Mouse (Mus musculus) frontal cortex, adult (tissue): ENCODE data around the gene Cntln.

Source experiments
- ATAC-seq: cut with Nextera tagmentation; 2 replicates; pipeline ENCODE4 v1.9.2; 2017; ENCODE audit warnings: mild to moderate bottlenecking, moderate library complexity, mixed read lengths; ENCODE audit not compliant: low TSS enrichment

Gene Cntln

DNA sequence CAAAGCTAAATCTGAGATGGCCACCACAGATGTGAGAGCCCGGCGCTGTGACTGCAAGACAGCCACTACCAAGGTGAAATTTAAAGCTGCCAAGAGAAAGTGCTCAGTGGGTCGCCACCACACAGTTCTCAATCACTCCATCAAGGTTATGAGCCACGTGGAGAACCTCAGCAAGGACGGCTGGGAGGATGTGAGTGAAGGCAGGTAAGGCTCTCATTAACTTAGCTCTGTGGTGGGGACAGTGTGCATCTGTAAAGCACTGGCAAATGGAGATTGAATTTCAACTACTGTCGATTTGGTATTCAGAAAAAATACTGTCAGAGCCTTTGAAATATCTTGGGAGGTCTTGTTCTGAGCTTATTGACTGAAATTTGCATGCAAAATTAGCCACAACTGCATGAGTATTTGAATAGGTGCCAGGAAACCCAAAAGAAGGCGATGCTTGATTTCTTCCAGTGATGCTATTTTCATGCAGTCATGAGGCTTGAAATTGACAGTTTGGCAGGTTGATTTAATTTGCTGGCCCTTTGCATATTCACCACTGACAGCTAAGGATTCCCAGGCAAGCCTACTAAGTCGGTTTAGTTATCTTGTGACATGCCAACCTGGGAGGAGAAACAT, 165.9 kb downstream of the Cntln start:
- peak; percentile 14; the same call in 1 of the 2 replicates for ATAC-seq

DNA sequence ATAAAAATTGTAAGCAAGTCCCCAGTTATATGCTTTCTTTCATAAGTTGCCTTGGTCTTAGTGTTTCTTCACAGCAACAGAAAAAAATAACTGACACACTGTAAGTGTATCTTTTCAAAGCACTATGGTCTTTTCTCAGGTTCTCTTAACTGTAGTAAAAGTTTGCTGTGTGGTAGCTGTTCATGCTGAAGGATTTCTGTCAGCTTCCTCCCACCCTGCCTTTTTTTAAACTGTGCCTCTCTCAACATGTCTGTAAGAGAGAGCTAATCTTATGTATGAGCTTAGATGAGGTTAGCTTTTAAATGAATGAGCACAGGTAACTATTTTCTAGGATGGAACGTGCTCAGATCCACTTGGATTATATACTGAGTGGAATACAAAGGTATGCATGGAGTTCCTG, 170.5 kb downstream of the Cntln start:
- ATAC-seq, result peak; percentile 78

DNA sequence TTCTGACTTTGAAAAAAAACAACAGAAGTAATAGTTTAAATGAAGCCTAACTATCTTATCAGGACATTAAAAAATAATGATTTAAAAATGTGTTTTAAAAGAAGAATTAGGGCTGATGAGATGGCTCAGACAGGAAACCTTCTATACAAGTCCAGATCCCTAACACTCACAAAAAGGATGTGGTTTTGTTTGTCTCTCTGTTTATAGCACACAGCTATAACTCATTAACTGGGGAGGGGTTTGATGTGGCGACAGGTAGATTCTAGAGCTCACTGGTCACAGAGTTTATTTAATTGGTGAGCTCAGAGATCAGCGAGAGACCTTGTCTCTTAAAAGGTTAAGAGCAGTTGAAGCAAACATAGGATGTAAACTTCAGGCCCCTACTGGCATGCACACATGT, 175.5 kb downstream of the Cntln start:
- no peak for ATAC-seq

DNA sequence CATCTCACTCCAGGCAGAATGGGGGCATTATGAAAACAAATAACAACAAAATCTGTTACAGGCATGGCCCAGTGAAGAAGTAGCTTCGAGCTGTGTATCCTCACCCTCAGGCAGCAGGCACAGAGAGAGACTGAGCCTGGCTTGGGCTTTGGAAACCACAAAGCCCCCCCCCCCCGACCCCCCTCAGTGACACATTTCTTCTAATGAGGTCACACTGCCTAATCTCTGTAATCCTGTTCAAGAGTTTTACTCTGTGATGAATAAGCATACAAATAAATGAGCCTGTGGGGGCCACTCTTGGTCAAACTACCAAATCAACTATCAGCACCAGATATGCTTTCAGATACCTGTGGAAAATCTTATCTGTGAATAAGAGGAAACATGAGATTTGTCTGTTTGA, 177.6 kb downstream of the Cntln start:
- no peak for ATAC-seq

DNA sequence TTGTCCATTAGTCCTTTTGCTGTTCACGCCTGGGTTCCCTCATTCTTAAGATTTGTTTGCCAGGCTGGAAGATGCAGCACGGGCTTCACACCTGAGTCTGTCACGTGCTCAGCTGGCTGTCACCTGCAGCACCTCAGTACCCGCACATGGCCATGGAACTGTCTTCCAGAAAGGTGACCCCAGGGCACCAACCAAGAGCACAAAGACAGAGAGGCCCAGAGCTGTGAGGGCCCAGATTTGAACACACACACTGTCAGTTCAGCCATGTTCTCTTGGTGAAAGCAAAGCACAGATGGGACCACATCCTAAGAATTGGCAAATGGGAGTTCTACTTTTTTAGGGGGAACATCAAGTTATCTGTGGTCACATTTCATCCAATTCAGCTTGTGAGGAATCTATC, 211.9 kb downstream of the Cntln start:
- ATAC-seq, result no peak

DNA sequence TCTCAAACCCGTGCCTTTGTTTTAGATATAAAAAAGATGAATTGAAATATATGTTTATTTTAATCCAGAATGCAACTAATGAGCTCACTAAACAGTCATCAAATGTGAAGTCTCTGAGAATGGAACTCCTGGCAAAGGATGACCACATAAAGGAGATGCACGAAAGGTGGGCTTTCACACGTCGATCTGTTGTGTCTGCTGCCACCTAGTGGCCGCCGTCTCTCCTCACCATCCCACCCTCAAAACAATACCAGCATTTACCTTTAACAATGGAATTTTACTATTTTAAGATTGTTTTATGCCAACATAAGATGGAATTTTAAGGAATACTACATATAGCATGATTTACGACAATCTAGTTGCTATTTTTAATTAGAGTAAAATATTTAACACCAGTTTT, 212.6 kb downstream of the Cntln start:
- peak; percentile 52; the same call in 1 of the 2 replicates for ATAC-seq

DNA sequence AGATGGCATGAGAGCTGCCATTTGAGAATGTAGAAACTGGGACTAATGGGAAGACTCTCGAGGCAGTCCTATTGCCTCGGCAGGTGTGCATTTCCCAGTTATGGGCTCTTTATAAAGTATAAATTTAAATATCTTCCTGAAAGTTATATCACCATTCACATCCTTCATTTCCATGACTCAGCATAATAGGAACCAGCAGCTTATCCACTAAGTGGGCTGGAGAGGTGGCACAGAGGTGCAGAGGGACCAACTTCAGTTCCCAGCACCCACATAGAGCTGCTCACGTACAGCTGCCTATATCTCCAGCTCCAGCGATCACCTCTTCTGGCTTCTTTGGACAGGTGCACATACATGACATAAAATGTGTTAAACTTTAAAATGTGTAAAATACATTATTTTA, 218.1 kb downstream of the Cntln start:
- ATAC-seq, result no peak

DNA sequence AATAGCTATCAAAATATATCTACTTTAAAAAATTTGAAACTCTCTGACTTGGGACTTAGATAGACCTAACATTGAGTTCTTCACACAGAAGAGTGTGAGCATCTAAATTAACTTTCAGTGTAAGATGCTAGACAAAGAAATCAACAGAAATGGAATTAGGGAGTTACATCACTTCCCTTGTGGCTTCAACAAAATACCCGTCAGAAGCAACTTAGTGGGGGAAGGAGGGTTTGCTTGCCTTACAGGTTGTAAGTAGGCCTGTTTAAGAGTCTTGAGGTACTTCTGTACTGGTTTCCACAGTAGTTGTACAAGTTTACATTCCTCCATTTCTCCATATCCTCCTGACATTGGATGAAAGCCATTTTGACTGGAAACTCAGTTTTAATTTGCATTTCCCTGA, 222.3 kb downstream of the Cntln start:
- no peak for ATAC-seq

DNA sequence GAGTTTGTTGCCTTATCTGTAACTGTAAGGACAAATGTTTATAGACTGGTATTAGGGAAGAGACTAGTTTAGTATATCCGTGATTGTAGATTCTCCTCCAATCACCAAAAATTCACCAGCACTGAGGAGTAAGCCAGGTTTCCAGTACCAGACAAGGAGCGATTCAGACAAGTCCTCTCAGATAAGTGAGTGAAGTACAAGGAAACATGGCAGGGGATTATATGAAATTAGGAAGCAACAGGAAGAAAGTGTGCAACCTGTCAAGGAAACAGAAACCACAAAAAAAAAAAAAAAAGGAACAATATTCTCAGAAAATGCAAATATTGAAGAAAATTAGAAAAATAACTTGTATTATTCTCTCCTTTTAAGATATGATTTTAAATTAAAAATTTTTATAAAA, 222.9 kb downstream of the Cntln start:
- no peak for ATAC-seq

DNA sequence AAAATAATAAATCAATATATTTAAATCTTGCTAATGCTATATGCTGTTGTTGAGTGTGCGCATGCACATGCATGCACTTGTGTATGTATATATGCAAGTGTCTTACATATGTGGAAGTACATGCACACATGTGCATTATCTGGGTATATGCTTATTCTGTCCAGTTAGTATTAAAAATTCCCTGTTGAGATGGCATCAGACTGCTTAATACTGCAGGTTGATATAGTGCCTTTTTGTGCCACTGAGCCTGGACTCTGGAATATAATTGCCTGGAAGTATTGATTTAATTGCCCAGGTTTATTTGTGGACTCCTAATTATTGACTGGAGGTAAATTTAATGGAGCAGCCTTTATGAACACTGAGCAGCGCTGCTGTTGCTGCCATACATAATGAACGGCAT, 236.2 kb downstream of the Cntln start:
- ATAC-seq, result no peak

DNA sequence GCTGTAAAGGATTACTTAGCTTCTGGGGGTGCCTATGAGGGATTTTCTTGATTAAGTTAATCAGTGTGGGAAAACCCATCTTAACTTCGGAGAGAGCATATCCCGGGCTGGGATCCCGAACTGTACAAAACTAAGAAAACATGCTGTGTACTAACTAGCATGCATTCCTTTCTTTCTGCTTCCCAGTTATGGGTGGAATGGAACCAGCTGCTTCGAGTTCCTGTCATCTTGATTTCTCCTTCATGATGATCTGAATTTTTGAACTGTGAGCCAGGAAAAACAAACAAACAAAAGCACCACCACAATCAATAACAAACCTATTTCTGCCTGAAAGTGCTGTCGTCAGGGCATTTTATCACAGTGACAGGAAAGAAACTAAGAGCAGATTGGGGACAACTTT, 265.6 kb downstream of the Cntln start:
- no peak for ATAC-seq

DNA sequence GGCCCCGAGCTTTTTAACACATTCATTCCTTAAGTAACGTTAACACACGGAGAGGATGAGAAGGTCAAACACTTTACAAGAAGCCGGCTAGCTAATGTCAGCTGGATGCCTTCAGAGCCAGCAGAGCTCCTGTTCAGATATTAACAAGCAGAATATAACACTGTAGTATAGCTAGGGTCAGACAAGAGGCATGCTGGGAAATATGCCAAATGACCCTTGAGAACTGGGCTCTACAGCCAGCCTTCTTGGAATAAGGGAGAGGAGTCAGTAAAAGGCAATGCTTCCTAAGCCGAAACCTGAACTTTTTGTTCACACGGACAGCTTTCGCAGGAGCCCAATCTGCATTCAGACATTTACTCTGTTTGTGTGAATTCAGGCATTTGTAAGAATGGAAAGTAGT, 267.8 kb downstream of the Cntln start:
- ATAC-seq, result no peak

DNA sequence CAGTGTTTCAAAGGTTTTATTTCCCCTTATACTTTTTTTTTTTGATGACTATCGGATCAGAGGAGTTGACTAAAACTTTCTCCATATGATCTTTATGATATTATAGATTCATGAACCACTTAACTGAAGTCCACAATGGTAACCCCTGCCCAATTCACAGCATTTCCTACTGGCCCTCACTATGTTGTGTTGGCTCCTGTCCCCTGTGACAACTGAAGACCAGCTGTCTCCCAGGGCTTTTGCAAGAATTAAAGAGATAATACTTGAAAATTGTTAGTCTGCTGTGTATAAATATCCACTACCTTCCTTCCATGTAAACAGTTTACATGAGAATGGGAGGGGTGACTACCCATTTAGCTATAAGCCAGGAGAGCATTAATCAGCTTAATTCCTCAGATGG, 270.3 kb downstream of the Cntln start:
- ATAC-seq, result no peak

DNA sequence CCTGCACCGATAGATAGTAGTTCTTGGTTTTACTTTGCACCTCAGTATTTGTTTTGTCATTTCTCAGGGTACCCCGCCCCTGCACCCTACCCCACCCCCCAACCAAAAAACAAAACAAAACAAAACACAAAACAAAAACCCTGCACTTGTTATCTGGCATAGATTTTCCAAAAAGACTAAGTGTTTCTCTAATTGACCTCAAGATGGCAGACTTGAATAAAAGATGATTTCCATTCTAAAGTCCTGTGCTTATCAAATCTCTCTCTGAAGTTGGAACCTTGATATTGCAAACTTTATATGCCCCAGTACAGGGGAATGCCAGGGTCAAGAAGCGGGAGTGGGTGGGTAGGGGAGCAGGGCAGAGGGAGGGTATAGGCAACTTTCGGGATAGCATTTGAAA, 277.0 kb downstream of the Cntln start:
- ATAC-seq, result no peak

DNA sequence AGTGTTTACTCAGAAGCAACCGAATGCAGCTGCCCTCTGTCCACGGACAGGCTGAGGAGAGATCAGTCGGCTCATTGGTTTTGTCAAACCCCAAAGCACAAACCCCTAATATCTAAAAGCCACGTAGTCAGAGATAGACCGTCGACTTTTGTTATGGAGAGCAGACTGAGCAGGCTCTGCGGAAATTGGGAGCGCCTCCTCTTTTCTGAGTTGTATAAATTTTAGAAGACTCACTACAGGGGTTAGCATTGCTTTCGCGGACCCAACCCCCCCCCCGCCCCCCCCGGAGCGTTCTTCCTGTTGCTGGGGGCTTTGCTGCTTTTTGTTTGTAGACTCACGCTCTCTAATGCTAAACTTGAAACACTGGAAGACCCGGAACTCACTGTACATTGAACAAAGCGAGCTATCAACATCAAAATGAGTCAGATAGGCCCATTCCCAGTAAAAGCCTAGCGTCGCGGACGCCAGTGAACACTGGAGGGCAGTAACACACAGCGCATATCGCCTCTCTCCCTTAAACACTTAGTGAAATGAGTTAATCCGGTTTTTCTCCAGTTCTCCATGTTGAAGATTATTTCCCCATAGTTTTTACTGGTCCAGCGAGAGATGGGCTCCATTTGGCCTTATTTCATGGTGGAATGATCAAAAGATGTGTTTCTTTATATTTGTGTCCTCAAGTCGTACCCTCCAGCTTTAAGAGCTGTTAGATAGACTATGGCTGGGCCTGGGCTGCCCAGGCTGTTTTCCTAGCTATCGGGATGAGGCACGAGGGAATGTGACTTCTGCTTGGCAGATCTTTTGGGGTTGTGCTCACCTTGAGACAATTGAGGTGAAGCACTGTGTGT, 278.6 kb downstream of the Cntln start:
- ATAC-seq, result peak; percentile 94

DNA sequence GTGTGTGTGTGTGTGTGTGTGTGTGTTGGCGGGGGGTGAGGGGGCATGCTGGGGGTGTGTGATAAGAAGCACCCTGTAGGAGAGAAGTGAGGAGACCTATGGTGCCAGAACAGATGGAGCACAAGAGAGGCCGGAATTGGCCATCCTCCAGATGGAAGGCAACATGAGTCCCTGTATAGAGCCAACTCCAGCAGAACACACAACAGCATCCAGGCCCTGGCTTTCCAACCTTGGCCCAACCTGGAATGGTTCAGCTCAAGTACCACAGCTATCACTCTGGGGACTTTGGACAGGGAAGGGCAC, 279.2 kb downstream of the Cntln start:
- no peak for ATAC-seq

DNA sequence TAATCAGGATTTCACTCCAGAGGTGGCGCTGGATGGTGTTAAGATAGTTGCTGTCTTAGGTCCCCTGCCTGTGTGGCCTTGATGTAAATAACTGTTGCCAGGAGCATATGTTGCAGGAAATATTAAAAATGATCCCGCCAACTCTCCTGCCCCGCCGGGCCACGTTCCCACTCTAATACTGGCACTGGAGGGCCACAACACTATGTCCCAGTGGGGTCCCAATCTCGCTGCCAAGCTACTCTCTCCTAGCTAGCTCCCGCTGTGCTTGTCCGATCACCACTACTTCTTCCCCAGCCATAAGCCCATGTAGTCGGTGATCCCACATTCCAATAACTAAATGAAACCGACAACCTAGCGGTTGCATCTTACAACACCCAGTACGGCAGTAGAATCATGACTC, 283.9 kb downstream of the Cntln start:
- ATAC-seq, result no peak

DNA sequence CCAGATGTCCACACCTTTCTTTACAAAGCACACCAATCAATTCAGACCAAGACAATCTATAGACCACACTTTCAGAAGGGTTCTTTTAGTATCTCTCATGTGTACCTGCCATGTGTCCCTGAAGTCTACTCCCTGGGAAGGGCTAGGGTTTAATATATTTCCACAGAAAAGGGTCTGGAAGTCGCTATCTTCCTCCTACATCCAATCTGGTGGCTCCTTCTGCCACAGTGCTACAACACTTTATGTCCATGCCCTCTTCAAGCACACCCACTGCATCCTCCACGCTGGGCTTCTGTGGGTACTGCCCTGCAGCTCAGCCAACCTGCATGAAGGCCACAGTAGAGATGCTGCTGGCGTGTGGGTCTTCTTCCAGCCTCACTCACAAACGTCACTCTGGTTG, 291.4 kb downstream of the Cntln start:
- ATAC-seq, result peak; percentile 90

DNA sequence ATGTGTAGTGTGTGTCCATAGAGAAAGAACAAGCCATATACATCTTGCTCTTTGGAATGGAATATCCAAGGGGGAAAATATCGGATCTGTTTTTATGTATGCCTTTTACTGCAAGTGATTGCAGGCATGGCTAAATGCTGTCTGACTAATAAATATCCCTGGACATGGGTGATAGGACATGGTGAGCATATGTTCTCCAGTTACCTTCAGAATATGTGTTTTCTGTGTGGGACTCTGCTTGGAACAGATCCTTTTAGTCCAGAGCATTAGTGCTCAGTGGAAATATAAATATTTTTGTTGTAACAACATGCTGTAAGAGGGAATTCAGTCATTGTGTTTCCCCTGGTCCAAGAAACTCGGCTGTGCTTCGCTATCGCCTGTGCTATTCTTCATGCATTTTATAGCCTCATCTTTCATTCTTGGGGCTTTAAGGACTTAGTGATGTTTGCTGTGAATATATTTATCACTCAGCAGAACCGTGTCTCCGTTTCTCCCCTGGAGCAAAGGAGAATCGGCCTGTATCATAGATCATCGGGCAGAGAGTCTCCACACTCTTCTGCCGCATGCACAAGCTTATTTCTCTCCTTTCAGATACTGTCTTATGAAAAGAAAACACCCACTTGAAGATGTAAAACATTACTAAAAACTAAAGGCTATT, 294.4 kb downstream of the Cntln start:
- no peak for ATAC-seq
